Mouse (Mus musculus): ENCODE measurements around the gene Gm38394. TPM values are rescaled to one million over a fixed set of nuclear protein-coding genes. Genes with fewer than 3 reads are reported as not detected.

The Gm38394 gene
- total RNA-seq, 2 experiments from 2014 or later: 27.3 to 27.7 TPM

DNA sequence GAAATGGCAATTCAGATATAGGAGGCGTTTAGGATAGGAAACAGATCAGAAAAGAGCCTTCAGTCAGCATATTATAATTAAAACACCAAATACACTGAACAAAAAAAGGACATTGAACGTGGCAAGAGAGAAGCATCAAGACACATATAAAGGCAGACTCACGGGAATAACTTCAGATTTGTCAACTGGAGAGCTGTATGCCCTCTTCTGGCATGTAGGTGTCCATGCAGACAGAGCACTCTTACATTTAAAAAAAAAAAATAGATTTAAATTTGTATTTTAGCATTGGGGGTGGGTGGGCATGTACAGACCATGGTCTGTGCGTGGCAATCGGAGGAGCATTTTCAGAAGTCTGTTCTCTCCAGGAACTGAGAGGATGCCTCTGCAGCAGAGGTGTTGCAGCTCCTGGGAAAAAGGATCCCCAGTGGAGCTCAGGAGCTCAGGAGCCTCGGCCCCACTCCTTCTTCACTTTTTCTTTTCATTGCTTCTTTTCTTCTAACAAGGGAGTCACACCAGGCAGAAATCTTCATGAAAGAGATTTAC is 75.1 kb downstream of the Gm38394 start:
- DNase-seq (ENCODE audit: low spot score in 2 of 2): no peak

DNA sequence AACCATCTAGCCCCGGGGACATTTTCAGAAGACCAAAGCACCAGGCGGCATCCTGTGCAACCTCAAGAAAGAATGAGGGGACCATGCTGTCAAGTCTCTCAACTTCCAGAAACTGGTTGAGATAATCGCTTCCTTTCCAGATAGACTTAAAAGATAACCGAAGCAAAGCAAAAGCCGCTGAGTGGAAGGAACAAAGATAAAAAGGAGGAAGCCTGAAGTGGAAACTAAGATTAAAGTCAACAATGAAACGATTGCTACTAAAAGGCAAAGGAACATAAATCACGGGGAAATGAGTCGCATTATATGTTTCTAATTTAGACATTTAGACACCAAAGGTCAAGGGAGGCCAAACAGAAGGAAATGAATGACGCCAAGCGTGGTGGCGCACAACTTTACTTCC is 89.8 kb downstream of the Gm38394 start:
- DNase-seq (ENCODE audit: low spot score in 2 of 2): no peak

Other genes starting within 250 kb of the Gm38394 start
- gene Sox13, start 236.9 kb downstream of the Gm38394 start, total RNA-seq (2021): 1 to 10 TPM; 7.4 to 7.9 TPM
- 10 to 100 TPM; 59.0 to 66.8 TPM for gene Snrpe, start 51.0 kb downstream of the Gm38394 start, total RNA-seq (2021)
- gene Zbed6, start 433 bp downstream of the Gm38394 start, total RNA-seq (2021): 1 to 10 TPM; 3.3 to 4.7 TPM
- not detected for gene Lax1, start 28.8 kb upstream of the Gm38394 start, total RNA-seq (2021)
- gene Atp2b4, start 139.7 kb upstream of the Gm38394 start, total RNA-seq (2021): 100 to 1,000 TPM in 1 of 2 experiments, 10 to 100 TPM in 1; 70.4 to 100 TPM
- gene Optc, start 246.7 kb upstream of the Gm38394 start, total RNA-seq (2021): under 1 TPM; 0.35 to 0.41 TPM